Mouse (Mus musculus) midbrain, embryonic 11.5 days (tissue): ENCODE measurements around the gene Ncoa4. TPM values are rescaled to one million over a fixed set of nuclear protein-coding genes. Genes with fewer than 3 reads are reported as not detected.
"Not testable (repeated sequence)": the region's sequence is repeated elsewhere in the genome, so short reads cannot be mapped to it uniquely, and the experiment has no call there.

Source experiments
- ATAC-seq: fragments of 200-750 bp; cut with Nextera tagmentation; 2 replicates; pipeline ENCODE4 v1.8.0; 2017; ENCODE audit warnings: moderate TSS enrichment, moderate library complexity; ENCODE audit not compliant: low FRiP score
- DNase-seq: peaks from one replicate; pipeline ENCODE4 v3.0.0; 2015; ENCODE audit warnings: low spot score; ENCODE audit errors: missing footprints
- H3K27ac ChIP-seq: fragments of 300-500 bp; sonication (generic); 2 replicates; pipeline ENCODE4 v1.5.1; 2014; ENCODE audit warnings: low read depth, low read length
- H3K27me3 ChIP-seq: fragments of 300-500 bp; sonication (generic); 2 replicates; pipeline ENCODE4 v1.6.1; 2014; ENCODE audit warnings: mild to moderate bottlenecking, low read length, moderate library complexity, mixed read lengths; ENCODE audit not compliant: control insufficient read depth, insufficient read depth
- H3K36me3 ChIP-seq: fragments of 300-500 bp; sonication (generic); 2 replicates; pipeline ENCODE4 v1.6.1; 2014; ENCODE audit warnings: mild to moderate bottlenecking, low read length, moderate library complexity, mixed read lengths; ENCODE audit not compliant: control insufficient read depth, insufficient read depth
- H3K4me1 ChIP-seq: fragments of 300-500 bp; sonication (generic); 2 replicates; pipeline ENCODE4 v1.6.1; 2014; ENCODE audit warnings: low read length; ENCODE audit not compliant: control insufficient read depth, insufficient read depth
- H3K4me2 ChIP-seq: fragments of 300-500 bp; sonication (generic); 2 replicates; pipeline ENCODE4 v1.6.1; 2014; ENCODE audit warnings: mild to moderate bottlenecking, moderate library complexity
- H3K4me3 ChIP-seq: fragments of 300-500 bp; sonication (generic); 2 replicates; pipeline ENCODE4 v1.5.1; 2014; ENCODE audit warnings: low read depth, low read length
- H3K9ac ChIP-seq: fragments of 300-500 bp; sonication (generic); 2 replicates; pipeline ENCODE4 v1.6.1; 2014; ENCODE audit warnings: low read length
- H3K9me3 ChIP-seq: fragments of 300-500 bp; sonication (generic); 2 replicates; pipeline ENCODE4 v1.6.1; 2016; ENCODE audit warnings: low read length; ENCODE audit not compliant: control insufficient read depth
- WGBS: fragments of 180-500 bp; shearing (Covaris S2); extraction: QIAGEN DNeasy Blood & Tissue Kit; methylation state at CpG from one replicate; pipeline ENCODE4 v1.1.7; 2014; 5-methylcytosine and 5-hydroxymethylcytosine counted together
- polyA plus RNA-seq: library from polyadenylated mRNA; unstranded; fragments of >200 nt; fragmentation: Nextera tagmentation; extraction: Ambion mirVana; gene quantifications from 2 replicates; pipeline ENCODE4 v1.2.1, GENCODE M21; 2014

Gene Ncoa4
- 106 and 111 TPM in 2 replicates for polyA plus RNA-seq

- Histone ChIP-seq H3K36me3 (no peaks in the 10 kb centered on the region), H3K27me3 (no peaks in the 10 kb centered on the region), H3K4me1 (peaks cover 9% of the 10 kb centered on the region), H3K9ac (peak within 1 kb of the TSS; percentile 79), H3K27ac (peak within 1 kb of the TSS; percentile 37), H3K4me2 (peak within 1 kb of the TSS; percentile 95), H3K4me3 (peak within 1 kb of the TSS; percentile 69), H3K9me3 (no peaks in the 10 kb centered on the region)
- under 1% methylated on average over 40 of the region's 40 CpGs for WGBS
- DNase-seq (peak; percentile 100), ATAC-seq (peak; percentile 98)
Observed at GRCm38 (mm10) chr14:32159690-32160246, at the start of gene Ncoa4. Ncoa4 (plus strand) TSS chr14:32159865.

GRCm38 (mm10) chr14:32112124-32112523, 47.5 kb upstream of the Ncoa4 start:
- WGBS, result 92% methylated on average over 10 of the region's 10 CpGs
- H3K36me3 ChIP-seq, H3K9me3 ChIP-seq, DNase-seq, H3K27me3 ChIP-seq, H3K4me1 ChIP-seq, H3K9ac ChIP-seq, H3K4me2 ChIP-seq, H3K4me3 ChIP-seq, H3K27ac ChIP-seq, ATAC-seq: not testable (repeated sequence)

DNA sequence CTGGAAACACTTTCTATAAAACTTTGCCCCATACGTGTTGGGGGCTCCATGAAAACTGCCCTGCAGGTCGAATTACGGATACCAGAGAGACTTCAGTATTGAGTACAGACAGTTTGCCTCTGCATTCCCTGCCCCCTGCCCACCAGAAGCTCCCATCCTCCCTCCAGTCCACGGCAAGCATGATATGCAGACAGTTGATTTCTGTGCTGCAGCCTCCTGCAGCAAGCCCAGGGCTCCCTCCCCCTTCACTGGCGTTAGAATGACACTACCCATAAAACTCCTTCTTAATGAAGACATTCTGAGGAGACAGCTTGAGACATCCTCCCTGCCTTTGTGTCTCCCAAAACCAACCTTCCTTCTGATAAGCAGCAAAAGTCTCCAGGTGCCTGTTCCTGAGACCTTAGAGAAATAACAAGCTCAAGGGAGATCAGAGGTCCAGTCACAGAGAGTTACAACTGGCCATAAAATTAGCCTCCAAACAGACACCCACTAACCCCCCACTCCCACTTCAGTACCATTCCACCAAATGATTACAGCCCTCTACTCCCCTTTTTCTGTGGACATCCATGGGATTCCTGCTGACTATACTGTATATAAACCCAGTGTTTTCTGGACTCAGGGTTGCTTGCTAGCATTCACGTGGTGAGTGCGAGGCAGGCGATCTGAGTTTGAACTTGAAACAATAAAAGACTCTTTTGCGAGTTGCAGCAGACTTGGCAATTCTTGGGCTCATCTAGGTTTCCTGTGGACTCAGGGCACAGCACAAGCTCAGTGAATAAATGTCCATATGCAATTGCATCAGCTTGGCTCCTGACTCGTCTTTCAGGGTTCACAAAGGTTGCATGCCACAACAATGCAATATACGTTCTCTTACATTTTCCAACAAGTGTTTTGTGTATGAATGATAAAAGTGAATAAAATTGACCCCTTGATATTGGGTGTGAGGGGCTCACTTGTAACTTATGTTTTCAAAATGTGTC, 38.4 kb upstream of the Ncoa4 start:
- no peak for ATAC-seq

GRCm38 (mm10) chr14:32121920-32122315, 37.7 kb upstream of the Ncoa4 start:
- no peak overlapping the region for H3K4me3 ChIP-seq
- DNase-seq, result no peak
- no peaks in the 10 kb centered on the region for H3K4me1 ChIP-seq
- H3K27me3 ChIP-seq, result no peaks in the 10 kb centered on the region
- 54% methylated on average over 2 of the region's 2 CpGs for WGBS
- H3K36me3 ChIP-seq, result no peaks in the 10 kb centered on the region
- H3K9me3 ChIP-seq, result no peaks in the 10 kb centered on the region
- no peak overlapping the region for H3K27ac ChIP-seq
- no peak for ATAC-seq
- H3K4me2 ChIP-seq, result no peak overlapping the region
- no peak overlapping the region for H3K9ac ChIP-seq

More for the DNA sequence above, 38.4 kb upstream of the Ncoa4 start:
- DNase-seq, result no peak
- H3K36me3 ChIP-seq, result no peaks in the 10 kb centered on the region
- WGBS, result 76% methylated on average over 11 of the region's 11 CpGs
- H3K9ac ChIP-seq, result no peak overlapping the region
- H3K4me1 ChIP-seq, result no peaks in the 10 kb centered on the region
- H3K4me2 ChIP-seq, result no peak overlapping the region
- H3K4me3 ChIP-seq, result no peak overlapping the region
- no peaks in the 10 kb centered on the region for H3K27me3 ChIP-seq
- no peaks in the 10 kb centered on the region for H3K9me3 ChIP-seq
- no peak overlapping the region for H3K27ac ChIP-seq

DNA sequence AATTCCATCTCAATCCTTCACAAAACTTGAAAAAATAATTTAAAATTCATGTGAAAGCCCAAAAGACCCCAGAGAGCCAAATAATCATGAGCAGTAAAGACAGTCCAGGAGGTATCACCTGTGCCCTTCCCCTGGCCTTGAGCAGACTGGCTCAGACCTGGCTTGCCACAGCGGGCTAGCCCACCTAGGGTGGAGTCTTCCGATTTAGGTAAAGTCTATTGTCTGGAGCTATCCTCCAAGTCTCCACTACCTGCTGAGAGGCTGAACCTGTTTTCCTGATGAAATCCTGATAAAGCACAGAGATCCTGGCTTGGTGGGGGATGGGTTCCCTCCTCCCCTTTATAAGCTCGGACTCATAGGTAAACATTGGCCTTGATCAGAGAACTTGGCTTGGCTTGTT, 35.4 kb upstream of the Ncoa4 start:
- no peak overlapping the region for H3K27ac ChIP-seq
- no peaks in the 10 kb centered on the region for H3K4me1 ChIP-seq
- H3K9ac ChIP-seq, result no peak overlapping the region
- H3K4me3 ChIP-seq, result no peak overlapping the region
- DNase-seq (no peak), ATAC-seq (no peak)
- no peak overlapping the region for H3K4me2 ChIP-seq
- H3K27me3 ChIP-seq, result no peaks in the 10 kb centered on the region
- no peaks in the 10 kb centered on the region for H3K9me3 ChIP-seq
- 41% methylated on average over 3 of the region's 3 CpGs for WGBS
- H3K36me3 ChIP-seq, result no peaks in the 10 kb centered on the region

GRCm38 (mm10) chr14:32125256-32125655, 34.4 kb upstream of the Ncoa4 start:
- not testable (repeated sequence) for H3K27ac ChIP-seq, H3K36me3 ChIP-seq, DNase-seq, H3K9ac ChIP-seq, H3K9me3 ChIP-seq, H3K4me2 ChIP-seq, ATAC-seq, H3K27me3 ChIP-seq, H3K4me1 ChIP-seq, H3K4me3 ChIP-seq
- WGBS, result 79% methylated on average over 5 of the region's 5 CpGs

GRCm38 (mm10) chr14:32128409-32128808, 31.3 kb upstream of the Ncoa4 start:
- Histone ChIP-seq H3K4me1 (no peaks in the 10 kb centered on the region), H3K27ac (no peak overlapping the region), H3K27me3 (no peaks in the 10 kb centered on the region), H3K4me2 (no peak overlapping the region), H3K4me3 (no peak overlapping the region), H3K9me3 (no peaks in the 10 kb centered on the region), H3K9ac (no peak overlapping the region), H3K36me3 (no peaks in the 10 kb centered on the region)
- 82% methylated on average over 5 of the region's 5 CpGs for WGBS
- ATAC-seq, result no peak
- DNase-seq, result no peak

DNA sequence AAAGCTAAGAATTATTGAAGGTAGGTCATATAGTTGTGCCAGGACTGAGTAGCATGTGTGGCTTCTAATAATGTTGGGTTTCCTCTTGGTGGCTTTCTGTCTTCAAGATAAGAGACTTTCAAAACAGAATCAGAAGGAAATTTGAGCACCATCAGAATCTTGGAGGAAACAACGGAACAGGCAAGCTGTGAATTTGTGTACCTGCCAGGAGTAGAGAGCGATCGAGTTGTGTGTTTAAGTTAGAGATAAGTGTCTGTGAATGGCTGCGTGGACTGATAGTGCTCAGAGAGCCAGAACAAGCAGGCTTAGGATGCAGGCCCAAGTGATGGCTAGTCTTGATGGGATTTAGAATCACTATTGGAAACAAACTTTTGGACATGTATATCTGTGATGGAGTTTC, 27.8 kb upstream of the Ncoa4 start:
- ATAC-seq, result no peak
- Histone ChIP-seq H3K27me3 (no peaks in the 10 kb centered on the region), H3K4me3 (no peak overlapping the region), H3K4me1 (no peaks in the 10 kb centered on the region), H3K9ac (no peak overlapping the region), H3K36me3 (no peaks in the 10 kb centered on the region), H3K27ac (no peak overlapping the region), H3K9me3 (no peaks in the 10 kb centered on the region), H3K4me2 (no peak overlapping the region)
- no peak for DNase-seq
- 86% methylated on average over 4 of the region's 4 CpGs for WGBS

DNA sequence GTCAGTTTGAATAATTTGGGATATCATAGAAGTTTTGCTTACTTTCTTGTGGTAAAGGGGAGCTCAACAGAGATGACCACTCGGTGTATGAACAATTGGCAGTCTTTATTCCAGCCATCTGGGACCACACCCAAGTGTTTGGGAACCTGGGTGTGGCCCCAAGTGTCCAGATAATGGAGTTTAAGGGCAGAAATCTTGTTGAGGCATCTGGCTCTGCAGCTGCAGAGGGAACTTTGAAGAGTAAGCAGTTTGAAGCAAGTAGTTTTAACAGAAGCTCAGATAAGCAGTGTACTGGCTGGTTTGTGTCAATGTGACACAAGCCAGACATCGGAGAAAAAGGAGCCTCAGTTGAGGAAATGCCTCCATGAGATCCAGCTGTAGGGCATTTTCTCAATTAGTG, 25.4 kb upstream of the Ncoa4 start:
- no peaks in the 10 kb centered on the region for H3K4me1 ChIP-seq
- H3K27ac ChIP-seq, result no peak overlapping the region
- H3K4me3 ChIP-seq, result no peak overlapping the region
- WGBS, result 71% methylated on average over 2 of the region's 2 CpGs
- H3K4me2 ChIP-seq, result no peak overlapping the region
- H3K36me3 ChIP-seq, result no peaks in the 10 kb centered on the region
- H3K9me3 ChIP-seq, result no peaks in the 10 kb centered on the region
- ATAC-seq (no peak), DNase-seq (no peak)
- H3K27me3 ChIP-seq, result no peaks in the 10 kb centered on the region
- no peak overlapping the region for H3K9ac ChIP-seq
